Mouse (Mus musculus) limb, embryonic 15.5 days (tissue): ENCODE data around the gene Oxsr1. TPM values are rescaled to one million over a fixed set of nuclear protein-coding genes. Genes with fewer than 3 reads are reported as not detected.
"Not testable (repeated sequence)": the region's sequence is repeated elsewhere in the genome, so short reads cannot be mapped to it uniquely, and the experiment has no call there.

ENCODE experiments used
- ATAC-seq: fragments of 200-750 bp; cut with Nextera tagmentation; 2 replicates; pipeline ENCODE4 v1.8.0; 2017; ENCODE audit warnings: low read depth, moderate TSS enrichment; ENCODE audit not compliant: insufficient number of reproducible peaks, low FRiP score, low TSS enrichment
- H3K27ac ChIP-seq: fragments of 300-500 bp; sonication (generic); 2 replicates; pipeline ENCODE4 v1.5.1; 2015; ENCODE audit warnings: moderate library complexity, mild to moderate bottlenecking, inconsistent platforms
- H3K27me3 ChIP-seq: fragments of 300-500 bp; sonication (generic); 2 replicates; pipeline ENCODE4 v1.6.1; 2015; ENCODE audit warnings: inconsistent platforms
- H3K36me3 ChIP-seq: fragments of 300-500 bp; sonication (generic); 2 replicates; pipeline ENCODE4 v1.6.1; 2015; ENCODE audit warnings: inconsistent platforms
- H3K4me1 ChIP-seq: fragments of 300-500 bp; sonication (generic); 2 replicates; pipeline ENCODE4 v1.6.1; 2015; ENCODE audit warnings: inconsistent platforms
- H3K4me2 ChIP-seq: fragments of 300-500 bp; sonication (generic); 2 replicates; pipeline ENCODE4 v1.6.1; 2015; ENCODE audit warnings: mild to moderate bottlenecking, inconsistent platforms
- H3K4me3 ChIP-seq: fragments of 300-500 bp; sonication (generic); 2 replicates; pipeline ENCODE4 v1.5.1; 2015; ENCODE audit warnings: mild to moderate bottlenecking, inconsistent platforms
- H3K9ac ChIP-seq: fragments of 300-500 bp; sonication (generic); 2 replicates; pipeline ENCODE4 v1.6.1; 2015; ENCODE audit warnings: inconsistent platforms
- H3K9me3 ChIP-seq: fragments of 300-500 bp; sonication (generic); 2 replicates; pipeline ENCODE4 v1.6.1; 2016; ENCODE audit warnings: inconsistent platforms
- WGBS: fragments of 180-500 bp; shearing (Covaris S2); methylation state at CpG from one replicate; pipeline ENCODE4 v1.1.7; 2015; 5-methylcytosine and 5-hydroxymethylcytosine counted together
- polyA plus RNA-seq: library from polyadenylated mRNA; unstranded; fragments of >200 nt; fragmentation: Nextera tagmentation; extraction: Ambion mirVana; gene quantifications from 2 replicates; pipeline ENCODE4 v1.2.1, GENCODE M21; 2015

The Oxsr1 gene
- polyA plus RNA-seq, 1 experiment from 2014 or later: 11.5 TPM

- H3K9ac ChIP-seq, H3K27me3 ChIP-seq, ATAC-seq, H3K9me3 ChIP-seq, H3K4me3 ChIP-seq, H3K4me1 ChIP-seq, H3K27ac ChIP-seq, H3K4me2 ChIP-seq: not testable (repeated sequence)
- H3K36me3 ChIP-seq: peaks cover 42% of the 10 kb centered on the region
- WGBS: 88% methylated on average over 5 of the region's 5 CpGs
These were observed 56.2 kb downstream of the Oxsr1 start for GRCm38 (mm10) chr9:119266121-119266395.

GRCm38 (mm10) chr9:119265373-119266120 lies 56.7 kb downstream of the Oxsr1 start:
- H3K36me3 ChIP-seq: peaks cover 42% of the 10 kb centered on the region
- WGBS: 73% methylated on average over 1 of the region's 1 CpGs
- H3K4me1 ChIP-seq, H3K4me3 ChIP-seq, ATAC-seq, H3K9me3 ChIP-seq, H3K9ac ChIP-seq, H3K27ac ChIP-seq, H3K27me3 ChIP-seq, H3K4me2 ChIP-seq: not testable (repeated sequence)

GRCm38 (mm10) chr9:119263067-119263466 lies 59.2 kb downstream of the Oxsr1 start:
- 90% methylated on average over 4 of the region's 4 CpGs for WGBS
- ATAC-seq: no peak
- Histone ChIP-seq H3K36me3 (peaks cover 42% of the 10 kb centered on the region), H3K9me3 (no peaks in the 10 kb centered on the region), H3K9ac (no peak overlapping the region), H3K4me1 (no peaks in the 10 kb centered on the region), H3K27ac (no peak overlapping the region), H3K27me3 (no peaks in the 10 kb centered on the region), H3K4me3 (no peak overlapping the region), H3K4me2 (no peak overlapping the region)

- no peak overlapping the region for H3K27ac ChIP-seq
- H3K4me1 ChIP-seq: no peaks in the 10 kb centered on the region
- no peak overlapping the region for H3K4me3 ChIP-seq
- 79% methylated on average over 2 of the region's 2 CpGs for WGBS
- no peaks in the 10 kb centered on the region for H3K27me3 ChIP-seq
- H3K36me3 ChIP-seq: peaks cover 35% of the 10 kb centered on the region
- no peak for ATAC-seq
- H3K9ac ChIP-seq: no peak overlapping the region
- H3K4me2 ChIP-seq: no peak overlapping the region
- H3K9me3 ChIP-seq: no peaks in the 10 kb centered on the region
These were observed 61.4 kb downstream of the Oxsr1 start for GRCm38 (mm10) chr9:119260825-119261224.

GRCm38 (mm10) chr9:119258785-119259184 lies 63.4 kb downstream of the Oxsr1 start:
- Histone ChIP-seq H3K27me3 (no peaks in the 10 kb centered on the region), H3K36me3 (peaks cover 41% of the 10 kb centered on the region), H3K4me1 (no peaks in the 10 kb centered on the region), H3K4me2 (no peak overlapping the region), H3K9ac (no peak overlapping the region), H3K27ac (no peak overlapping the region), H3K9me3 (no peaks in the 10 kb centered on the region), H3K4me3 (no peak overlapping the region)
- ATAC-seq: no peak
- WGBS: 96% methylated on average over 2 of the region's 2 CpGs

- Histone ChIP-seq H3K36me3 (peaks cover 44% of the 10 kb centered on the region), H3K4me1 (no peaks in the 10 kb centered on the region), H3K9me3 (no peaks in the 10 kb centered on the region), H3K27me3 (no peaks in the 10 kb centered on the region), H3K4me2 (no peak overlapping the region), H3K27ac (no peak overlapping the region), H3K9ac (no peak overlapping the region), H3K4me3 (no peak overlapping the region)
- WGBS: 81% methylated on average over 5 of the region's 5 CpGs
- no peak for ATAC-seq
These were observed 64.1 kb downstream of the Oxsr1 start for GRCm38 (mm10) chr9:119258128-119258527.

- H3K9me3 ChIP-seq: no peaks in the 10 kb centered on the region
- no peak for ATAC-seq
- 95% methylated on average over 12 of the region's 12 CpGs for WGBS
These were observed 66.1 kb downstream of the Oxsr1 start for GRCm38 (mm10) chr9:119256161-119256560.

GRCm38 (mm10) chr9:119255096-119255495 lies 67.1 kb downstream of the Oxsr1 start:
- Histone ChIP-seq H3K36me3 (peaks cover 58% of the 10 kb centered on the region), H3K4me1 (no peaks in the 10 kb centered on the region), H3K27me3 (no peaks in the 10 kb centered on the region), H3K4me2 (no peak overlapping the region), H3K4me3 (no peak overlapping the region), H3K9ac (no peak overlapping the region), H3K27ac (no peak overlapping the region), H3K9me3 (no peaks in the 10 kb centered on the region)
- no peak for ATAC-seq
- 97% methylated on average over 1 of the region's 1 CpGs for WGBS

More at GRCm38 (mm10) chr9:119256161-119256560, 66.1 kb downstream of the Oxsr1 start:
- peaks cover 49% of the 10 kb centered on the region for H3K36me3 ChIP-seq
- no peak overlapping the region for H3K4me3 ChIP-seq
- no peak overlapping the region for H3K4me2 ChIP-seq
- H3K27ac ChIP-seq: no peak overlapping the region
- H3K27me3 ChIP-seq: no peaks in the 10 kb centered on the region
- no peaks in the 10 kb centered on the region for H3K4me1 ChIP-seq
- no peak overlapping the region for H3K9ac ChIP-seq

GRCm38 (mm10) chr9:119254187-119254586 lies 68.0 kb downstream of the Oxsr1 start:
- no peak for ATAC-seq

GRCm38 (mm10) chr9:119247996-119248395 lies 74.2 kb downstream of the Oxsr1 start:
- H3K9ac ChIP-seq: no peak overlapping the region
- no peak overlapping the region for H3K4me3 ChIP-seq
- H3K4me1 ChIP-seq: no peaks in the 10 kb centered on the region
- no peaks in the 10 kb centered on the region for H3K27me3 ChIP-seq
- no peak for ATAC-seq
- H3K36me3 ChIP-seq: peaks cover 42% of the 10 kb centered on the region
- WGBS: 81% methylated on average over 5 of the region's 5 CpGs
- H3K9me3 ChIP-seq: no peaks in the 10 kb centered on the region
- H3K27ac ChIP-seq: no peak overlapping the region
- no peak overlapping the region for H3K4me2 ChIP-seq

More at GRCm38 (mm10) chr9:119254187-119254586, 68.0 kb downstream of the Oxsr1 start:
- no peak overlapping the region for H3K4me2 ChIP-seq
- no peaks in the 10 kb centered on the region for H3K4me1 ChIP-seq
- H3K9ac ChIP-seq: no peak overlapping the region
- no peak overlapping the region for H3K27ac ChIP-seq
- WGBS: 68% methylated on average over 2 of the region's 2 CpGs
- H3K36me3 ChIP-seq: peaks cover 55% of the 10 kb centered on the region
- no peaks in the 10 kb centered on the region for H3K27me3 ChIP-seq
- H3K4me3 ChIP-seq: no peak overlapping the region
- no peaks in the 10 kb centered on the region for H3K9me3 ChIP-seq

GRCm38 (mm10) chr9:119246826-119247225 lies 75.4 kb downstream of the Oxsr1 start:
- WGBS: 82% methylated on average over 5 of the region's 5 CpGs
- H3K4me3 ChIP-seq: no peak overlapping the region
- H3K9ac ChIP-seq: no peak overlapping the region
- peaks cover 41% of the 10 kb centered on the region for H3K36me3 ChIP-seq
- no peaks in the 10 kb centered on the region for H3K27me3 ChIP-seq
- no peaks in the 10 kb centered on the region for H3K4me1 ChIP-seq
- ATAC-seq: no peak
- H3K27ac ChIP-seq: no peak overlapping the region
- H3K9me3 ChIP-seq: no peaks in the 10 kb centered on the region
- H3K4me2 ChIP-seq: no peak overlapping the region

- Histone ChIP-seq H3K9ac (no peak overlapping the region), H3K9me3 (no peaks in the 10 kb centered on the region), H3K27me3 (no peaks in the 10 kb centered on the region), H3K27ac (no peak overlapping the region), H3K4me2 (no peak overlapping the region), H3K4me3 (no peak overlapping the region), H3K4me1 (no peaks in the 10 kb centered on the region), H3K36me3 (peaks cover 34% of the 10 kb centered on the region)
- 90% methylated on average over 3 of the region's 3 CpGs for WGBS
- no peak for ATAC-seq
These were observed 78.2 kb downstream of the Oxsr1 start for GRCm38 (mm10) chr9:119243981-119244380.
